Mouse (Mus musculus) forebrain, embryonic 10.5 days (tissue): ENCODE data around the gene Klhdc1. TPM values are rescaled to one million over a fixed set of nuclear protein-coding genes. Genes with fewer than 3 reads are reported as not detected.

Source experiments
- DNase-seq: peaks from one replicate; pipeline ENCODE4 v3.0.0-alpha.2; 2017; ENCODE audit warnings: low spot score; ENCODE audit errors: extremely low spot score
- H3K27ac ChIP-seq: fragments of 300-500 bp; sonication (generic); 2 replicates; pipeline ENCODE4 v1.5.1; 2016; ENCODE audit warnings: mild to moderate bottlenecking
- H3K27me3 ChIP-seq: fragments of 300-500 bp; sonication (generic); 2 replicates; pipeline ENCODE4 v1.6.1; 2016; ENCODE audit warnings: mild to moderate bottlenecking; ENCODE audit not compliant: poor library complexity, severe bottlenecking
- H3K36me3 ChIP-seq: fragments of 300-500 bp; sonication (generic); replicated peaks from 2 replicates; pipeline ENCODE4 v1.6.1; 2016; ENCODE audit warnings: mild to moderate bottlenecking, moderate library complexity
- H3K4me1 ChIP-seq: fragments of 300-500 bp; sonication (generic); 2 replicates; pipeline ENCODE4 v1.6.1; 2016
- H3K4me3 ChIP-seq: fragments of 300-500 bp; sonication (generic); 2 replicates; pipeline ENCODE4 v1.5.1; 2016; ENCODE audit warnings: mild to moderate bottlenecking, moderate library complexity
- H3K9me3 ChIP-seq: fragments of 300-500 bp; sonication (generic); 2 replicates; pipeline ENCODE4 v1.6.1; 2016; ENCODE audit warnings: mild to moderate bottlenecking, moderate library complexity
- WGBS: fragments of 180-500 bp; shearing (Covaris S2); methylation state at CpG from one replicate; pipeline ENCODE4 v1.1.7; 2016; 5-methylcytosine and 5-hydroxymethylcytosine counted together
- polyA plus RNA-seq: library from polyadenylated mRNA; unstranded; fragments of >200 nt; fragmentation: Nextera tagmentation; extraction: Ambion mirVana; gene quantifications from 2 replicates; pipeline ENCODE4 v1.2.1, GENCODE M21; 2016

Gene Klhdc1
- 2.6 and 3.3 TPM in 2 replicates for polyA plus RNA-seq

DNA sequence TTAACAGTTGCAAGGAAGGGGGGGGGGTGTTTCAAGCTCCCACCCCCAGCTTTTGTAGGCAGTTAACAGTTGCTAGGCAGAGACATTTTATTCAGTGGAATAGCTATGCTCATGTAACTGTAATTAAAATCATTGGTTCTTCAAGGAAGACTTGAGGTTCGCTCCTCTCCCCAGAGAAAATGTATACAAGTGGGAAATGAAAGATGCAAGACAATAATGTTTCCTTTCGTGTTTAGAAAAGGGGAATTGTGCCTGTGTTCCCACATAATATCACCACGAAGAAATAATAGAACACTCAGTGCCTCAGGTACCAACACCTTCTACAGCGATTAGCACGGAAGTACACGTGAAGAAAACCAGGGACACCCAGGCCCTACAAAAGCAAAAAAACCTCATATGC lies at the start of gene Klhdc1:
Gene Klhdc1, plus strand, starts transcription at position 301 of the 400 bp plus-strand sequence.
- Histone ChIP-seq H3K36me3 (no peaks in the 10 kb centered on the region), H3K4me1 (peaks cover 14% of the 10 kb centered on the region), H3K9me3 (no peaks in the 10 kb centered on the region), H3K4me3 (peak within 1 kb of the TSS; percentile 84), H3K27ac (peak within 1 kb of the TSS; percentile 92), H3K27me3 (no peaks in the 10 kb centered on the region)
- DNase-seq = no peak
- 71% methylated on average over 6 of the region's 6 CpGs for whole genome bisulfite sequencing

DNA sequence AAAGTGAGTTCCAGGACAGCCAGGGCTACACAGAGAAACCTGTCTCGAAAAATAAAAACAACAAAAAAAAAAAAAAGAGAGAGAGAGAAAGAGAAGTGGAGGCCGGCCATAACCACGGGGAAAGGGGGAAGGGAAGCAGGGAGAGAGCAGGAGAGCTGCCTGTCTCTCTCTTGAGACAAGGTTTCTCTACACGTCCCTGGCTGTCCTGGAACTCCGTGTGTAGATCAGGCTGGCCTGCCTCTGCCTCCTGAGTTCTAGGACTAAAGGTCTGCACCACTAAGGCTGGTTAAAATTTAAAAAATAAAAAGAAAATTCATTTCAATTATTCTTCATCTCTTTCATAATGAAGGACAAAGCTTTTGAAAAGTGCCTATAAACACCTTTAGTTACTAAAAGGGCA lies 49.6 kb upstream of the Klhdc1 start:
- no peak for DNase-seq
- H3K4me1 ChIP-seq = peaks cover 28% of the 10 kb centered on the region
- no peak overlapping the region for H3K4me3 ChIP-seq
- H3K9me3 ChIP-seq = no peaks in the 10 kb centered on the region
- peaks cover 68% of the 10 kb centered on the region for H3K36me3 ChIP-seq
- WGBS = 89% methylated on average over 5 of the region's 5 CpGs
- H3K27me3 ChIP-seq = no peaks in the 10 kb centered on the region
- no peak overlapping the region for H3K27ac ChIP-seq

DNA sequence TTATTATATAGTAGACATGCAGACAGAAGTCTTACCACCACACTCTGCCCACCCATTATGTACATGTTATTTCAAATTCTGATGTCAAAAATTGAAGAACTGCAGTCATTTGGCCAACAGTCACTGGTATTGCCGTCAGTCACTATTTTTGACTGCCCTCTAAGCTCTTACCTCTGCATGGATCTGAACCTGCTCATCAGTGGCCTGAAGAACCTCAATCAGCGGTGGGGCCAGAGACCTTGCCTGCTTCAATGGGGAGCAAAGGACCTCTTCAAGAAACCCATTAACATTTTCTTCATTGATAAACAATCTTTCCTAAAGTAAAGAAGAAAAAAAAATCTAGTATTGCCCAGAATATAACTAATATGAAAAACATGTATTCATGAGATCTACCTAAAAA lies 48.3 kb upstream of the Klhdc1 start:
- Histone ChIP-seq H3K36me3 (peaks cover 61% of the 10 kb centered on the region), H3K27ac (no peak overlapping the region), H3K4me1 (peaks cover 20% of the 10 kb centered on the region), H3K9me3 (no peaks in the 10 kb centered on the region), H3K27me3 (no peaks in the 10 kb centered on the region), H3K4me3 (no peak overlapping the region)
- no peak for DNase-seq
- 97% methylated on average over 2 of the region's 2 CpGs for WGBS

DNA sequence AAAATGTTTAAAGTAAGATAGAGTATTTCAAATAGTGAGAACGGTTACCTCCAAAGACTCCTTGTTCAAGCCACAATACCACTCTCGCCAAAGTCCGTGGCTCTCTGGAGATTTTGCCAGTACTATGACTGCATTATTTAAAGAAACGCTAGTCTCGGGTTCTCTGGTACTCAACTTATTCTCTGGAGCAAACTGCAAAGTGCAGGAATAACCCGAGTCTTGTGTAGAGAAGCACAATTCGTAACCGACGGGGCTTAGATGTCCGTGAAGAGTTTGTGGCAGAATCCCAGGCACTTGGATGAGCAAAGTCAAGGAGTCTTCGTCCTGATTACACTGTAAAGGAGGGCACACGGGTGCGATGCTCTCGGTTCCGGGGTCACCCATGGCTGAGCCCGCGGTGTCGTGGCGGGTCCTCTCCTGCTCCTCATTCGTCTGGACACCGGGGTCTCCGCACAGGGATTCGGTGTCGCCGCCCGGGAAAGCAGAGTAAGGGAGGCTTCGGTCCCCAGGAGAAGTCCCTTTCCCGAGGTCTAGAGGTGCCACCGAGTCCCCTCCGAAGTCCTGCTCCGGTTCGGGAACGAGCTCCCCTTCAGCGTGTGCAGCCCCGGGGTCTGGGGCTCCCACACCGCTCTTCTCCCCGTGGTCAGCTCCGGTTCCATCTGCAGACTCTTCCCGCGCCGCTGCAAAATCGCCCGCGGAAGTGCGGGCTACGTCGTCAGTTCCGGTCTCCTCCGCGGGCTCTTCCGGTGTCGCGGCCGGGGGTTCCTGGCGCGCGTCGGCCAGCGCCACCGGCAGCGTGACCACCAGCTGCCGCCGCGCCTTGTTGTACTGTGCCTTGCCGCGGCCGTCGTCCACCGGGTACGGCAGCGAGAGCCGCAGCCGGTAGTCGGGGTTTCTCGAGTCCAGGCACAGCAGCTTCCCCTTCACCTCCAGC lies 44.3 kb upstream of the Klhdc1 start, which contains the start of gene Gm49383:
Gene Gm49383, minus strand, starts transcription at position 661 of the 934 bp plus-strand sequence.
- Histone ChIP-seq H3K9me3 (no peaks in the 10 kb centered on the region), H3K4me3 (peak within 1 kb of the TSS; percentile 83), H3K27me3 (no peaks in the 10 kb centered on the region), H3K36me3 (peaks cover 50% of the 10 kb centered on the region), H3K27ac (peak within 1 kb of the TSS; percentile 94), H3K4me1 (peaks cover 37% of the 10 kb centered on the region)
- under 1% methylated on average over 75 of the region's 75 CpGs for WGBS
- peak; percentile 77 for DNase-seq

DNA sequence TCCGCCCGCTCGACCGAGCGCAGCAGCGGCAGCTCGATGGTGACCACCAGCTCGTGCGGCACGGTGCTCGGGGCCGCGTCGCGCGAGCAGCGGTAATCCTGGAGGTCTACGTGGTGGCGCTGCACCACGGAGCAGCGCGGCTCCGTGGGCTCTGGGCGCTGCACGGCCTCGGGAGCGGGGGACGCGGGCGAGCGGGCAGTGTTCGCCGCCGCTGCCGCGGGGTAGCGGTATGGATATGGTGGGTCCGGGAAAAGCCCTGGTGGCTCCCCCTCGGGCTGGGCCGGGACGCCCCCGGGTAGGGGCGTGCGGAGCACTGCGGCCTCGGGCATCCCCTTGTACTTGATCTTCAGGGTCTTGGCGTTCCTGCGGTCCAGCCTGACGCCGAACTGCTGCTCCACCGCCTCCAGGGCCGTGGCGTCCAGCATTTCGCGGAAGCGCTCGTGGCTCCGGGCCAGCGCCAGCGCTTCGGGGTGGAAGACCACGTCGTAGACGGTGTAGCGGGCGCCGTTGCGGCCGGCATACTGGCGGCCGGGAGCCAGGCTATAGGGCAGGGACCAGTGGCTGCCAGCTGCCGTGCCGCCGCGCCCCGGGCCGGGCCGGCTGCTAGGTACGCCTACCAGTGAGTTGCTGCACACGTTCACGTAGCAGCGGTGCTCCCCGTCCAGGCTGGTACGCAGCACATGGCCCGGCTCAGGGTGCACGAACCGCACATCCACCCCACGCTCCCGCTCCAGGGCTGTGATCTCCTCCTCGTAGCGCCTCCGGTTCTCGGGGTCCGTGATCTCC lies 43.4 kb upstream of the Klhdc1 start:
- peaks cover 37% of the 10 kb centered on the region for H3K4me1 ChIP-seq
- H3K27ac ChIP-seq = peak overlapping the region; percentile 94
- peaks cover 50% of the 10 kb centered on the region for H3K36me3 ChIP-seq
- peak overlapping the region; percentile 83 for H3K4me3 ChIP-seq
- no peaks in the 10 kb centered on the region for H3K27me3 ChIP-seq
- no peaks in the 10 kb centered on the region for H3K9me3 ChIP-seq
- under 1% methylated on average over 93 of the region's 94 CpGs for WGBS
- DNase-seq = peak; percentile 57

DNA sequence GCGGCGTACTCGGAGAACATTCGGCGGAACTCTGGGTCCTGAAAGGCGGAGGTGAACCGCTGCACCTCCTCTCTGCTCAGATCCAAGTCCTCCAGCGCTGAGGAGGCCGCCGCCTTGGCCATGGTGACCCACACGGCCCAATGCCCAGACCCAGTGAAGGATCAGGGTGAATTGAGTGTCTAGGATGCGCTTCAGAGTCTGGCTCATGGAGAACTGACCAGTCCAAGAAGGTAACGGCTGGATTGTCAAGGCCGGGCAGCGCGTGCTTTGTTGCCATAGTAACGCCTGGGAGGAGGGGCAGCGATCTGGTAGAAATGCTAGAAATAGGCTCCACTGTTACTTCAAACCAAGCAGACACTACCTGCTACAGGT lies 42.8 kb upstream of the Klhdc1 start, which contains the start of gene Dnaaf2:
Gene Dnaaf2, minus strand, starts transcription at position 266 of the 372 bp plus-strand sequence.
- DNase-seq = peak; percentile 78
- Histone ChIP-seq H3K4me3 (peak within 1 kb of the TSS; percentile 83), H3K27me3 (no peaks in the 10 kb centered on the region), H3K27ac (peak within 1 kb of the TSS; percentile 94), H3K4me1 (peaks cover 37% of the 10 kb centered on the region), H3K36me3 (peaks cover 50% of the 10 kb centered on the region), H3K9me3 (no peaks in the 10 kb centered on the region)
- 1% methylated on average over 18 of the region's 18 CpGs for WGBS

DNA sequence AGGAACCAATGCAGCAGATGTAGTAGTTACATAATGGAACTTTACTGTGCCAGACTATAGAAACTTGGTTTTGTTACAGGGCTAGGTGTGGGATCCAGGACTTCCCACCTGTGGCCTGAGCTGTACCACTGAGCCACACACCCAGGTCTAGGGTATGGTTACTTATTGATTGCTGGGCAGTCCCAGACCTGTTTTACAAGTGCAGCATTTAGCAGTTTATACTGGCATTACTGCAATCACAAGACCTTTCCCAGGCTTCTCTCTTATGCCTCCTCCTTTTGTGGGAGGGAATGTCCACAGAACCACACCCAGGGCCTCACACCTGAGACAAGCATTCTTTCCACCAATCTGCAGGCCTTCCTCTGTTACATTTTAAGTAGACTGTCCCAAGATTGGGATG lies 42.0 kb upstream of the Klhdc1 start:
- no peak for DNase-seq
- Histone ChIP-seq H3K36me3 (peaks cover 53% of the 10 kb centered on the region), H3K4me3 (peak overlapping the region; percentile 83; the same call in 1 of the 2 replicates)

DNA sequence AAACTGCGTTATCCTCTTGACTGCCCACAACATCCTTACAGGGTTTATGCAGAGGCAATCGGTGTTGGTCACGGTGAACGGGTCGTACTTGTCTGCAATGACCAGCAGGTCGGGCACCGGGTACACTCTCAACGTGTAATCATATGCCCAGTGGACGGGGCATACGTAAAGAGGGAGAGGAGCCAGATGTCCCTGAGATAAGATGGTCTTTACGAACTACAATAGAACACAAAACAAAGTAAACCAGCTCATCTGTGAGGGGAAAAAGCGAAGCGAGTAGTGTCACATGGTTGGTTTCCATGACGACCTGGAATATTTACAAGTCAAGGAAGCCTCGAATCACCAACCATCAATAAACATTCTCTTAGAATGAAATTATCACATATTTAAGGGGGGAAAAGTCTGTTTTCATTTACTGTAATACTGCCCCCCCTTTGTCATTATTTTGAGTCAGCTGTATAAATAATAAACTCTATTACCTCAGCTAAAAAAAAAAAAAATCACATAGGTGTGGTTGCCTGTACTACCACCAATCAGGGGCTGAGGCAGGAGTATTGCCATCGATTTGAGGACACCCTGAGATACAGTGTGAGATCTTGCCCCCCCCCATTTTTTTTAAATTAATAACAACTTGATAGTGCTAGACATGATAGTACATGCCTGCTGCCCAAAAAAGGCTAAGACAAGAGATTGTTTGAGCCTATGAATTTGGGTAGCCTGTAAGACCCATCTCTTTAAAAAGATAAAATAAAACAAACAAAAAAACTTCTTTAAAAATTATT lies 36.7 kb upstream of the Klhdc1 start, which contains the start of gene Gm49384:
Gene Gm49384, minus strand, starts transcription at position 216 of the 782 bp plus-strand sequence.
- 93% methylated on average over 16 of the region's 16 CpGs for WGBS

More for the DNA sequence above, 42.0 kb upstream of the Klhdc1 start:
- H3K4me1 ChIP-seq = peaks cover 37% of the 10 kb centered on the region
- no peak overlapping the region for H3K27ac ChIP-seq
- no peaks in the 10 kb centered on the region for H3K27me3 ChIP-seq
- no peaks in the 10 kb centered on the region for H3K9me3 ChIP-seq

DNA sequence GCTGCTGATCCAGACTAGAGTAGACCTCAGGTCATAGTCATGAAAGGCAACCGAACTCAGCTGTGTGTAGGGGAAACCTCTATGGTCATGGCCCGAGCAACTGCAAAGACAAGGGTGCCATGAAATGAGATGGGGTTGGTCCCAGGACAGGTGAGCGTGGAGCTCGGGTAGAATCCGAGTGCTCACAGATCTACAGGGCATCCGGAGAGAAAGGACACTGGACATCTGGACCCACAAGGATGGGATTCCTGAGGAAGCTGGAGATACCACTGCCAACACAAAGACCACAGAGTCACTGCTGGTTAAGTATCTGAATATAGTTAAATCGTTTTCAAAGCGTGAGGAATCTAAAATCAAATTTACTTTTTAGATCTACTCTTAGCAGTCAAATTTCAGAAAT lies 33.6 kb upstream of the Klhdc1 start:
- Histone ChIP-seq H3K9me3 (no peaks in the 10 kb centered on the region), H3K4me1 (no peaks in the 10 kb centered on the region), H3K27me3 (no peaks in the 10 kb centered on the region), H3K27ac (no peak overlapping the region), H3K4me3 (no peak overlapping the region), H3K36me3 (peaks cover 94% of the 10 kb centered on the region)
- DNase-seq = no peak
- WGBS = 94% methylated on average over 8 of the region's 8 CpGs

More for the DNA sequence above, 36.7 kb upstream of the Klhdc1 start, which contains the start of gene Gm49384:
- Histone ChIP-seq H3K27ac (no peak within 1 kb of the TSS), H3K4me1 (peaks cover under 1% of the 10 kb centered on the region), H3K4me3 (no peak within 1 kb of the TSS), H3K9me3 (no peaks in the 10 kb centered on the region), H3K27me3 (no peaks in the 10 kb centered on the region), H3K36me3 (peaks cover 93% of the 10 kb centered on the region)
- no peak for DNase-seq

DNA sequence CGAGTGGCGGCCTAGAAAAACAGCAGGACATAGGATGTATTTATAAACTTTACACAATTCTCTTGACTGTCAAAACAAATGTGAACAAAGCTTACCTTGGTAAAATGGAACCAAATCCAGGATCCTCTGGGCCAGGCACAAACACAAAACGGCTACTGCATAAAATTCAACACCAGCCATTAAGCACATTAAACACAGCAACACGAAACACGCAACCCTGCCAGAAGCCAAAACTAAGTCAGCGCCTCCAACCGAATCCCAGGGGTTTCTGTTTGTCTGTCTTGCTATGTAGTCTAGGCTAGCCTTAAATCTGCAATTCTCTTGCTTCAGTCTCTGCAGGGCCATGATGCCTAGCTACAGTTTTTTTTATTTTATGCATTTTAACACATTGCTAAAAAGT lies 33.0 kb upstream of the Klhdc1 start:
- H3K4me1 ChIP-seq = no peaks in the 10 kb centered on the region
- WGBS = 94% methylated on average over 7 of the region's 7 CpGs
- no peak overlapping the region for H3K27ac ChIP-seq
- H3K4me3 ChIP-seq = no peak overlapping the region
- H3K36me3 ChIP-seq = peaks cover 94% of the 10 kb centered on the region
- no peaks in the 10 kb centered on the region for H3K9me3 ChIP-seq
- no peak for DNase-seq
- no peaks in the 10 kb centered on the region for H3K27me3 ChIP-seq

DNA sequence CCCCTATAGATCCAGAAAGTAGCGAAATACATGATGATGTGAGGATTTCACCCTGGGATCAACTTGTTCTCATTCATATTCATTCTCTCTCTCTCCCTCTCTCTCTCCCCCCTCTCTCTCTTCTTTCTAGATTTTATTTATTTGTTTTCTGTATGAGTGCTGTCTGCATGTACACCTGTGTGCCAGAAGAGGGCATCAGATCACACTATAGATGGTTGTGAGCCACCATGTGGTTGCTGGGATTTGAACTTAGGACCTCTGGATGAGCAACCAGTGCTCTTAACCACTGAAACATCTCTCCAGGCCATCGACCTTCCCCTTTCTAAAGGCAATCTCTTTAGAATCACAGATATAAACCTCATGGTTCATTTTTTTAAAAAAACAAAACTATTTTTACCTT lies 32.5 kb upstream of the Klhdc1 start:
- Histone ChIP-seq H3K36me3 (peaks cover 93% of the 10 kb centered on the region), H3K27ac (no peak overlapping the region), H3K9me3 (no peaks in the 10 kb centered on the region), H3K4me3 (no peak overlapping the region), H3K27me3 (no peaks in the 10 kb centered on the region), H3K4me1 (no peaks in the 10 kb centered on the region)
- 91% methylated on average over 2 of the region's 2 CpGs for WGBS
- no peak for DNase-seq
